Mouse (Mus musculus) liver, postnatal 0 days (tissue): Measurements from ENCODE around the gene Zfp598.

Source experiments
- CTCF ChIP-seq: sonication (generic); IDR thresholded peaks from 2 replicates; pipeline ENCODE4 v1.5.1; 2016; ENCODE audit warnings: antibody characterized with exemption, low read depth
- EP300 ChIP-seq: IDR thresholded peaks from 2 replicates; pipeline ENCODE4 v1.6.1; 2016; ENCODE audit warnings: antibody characterized with exemption, low read depth, mild to moderate bottlenecking

DNA sequence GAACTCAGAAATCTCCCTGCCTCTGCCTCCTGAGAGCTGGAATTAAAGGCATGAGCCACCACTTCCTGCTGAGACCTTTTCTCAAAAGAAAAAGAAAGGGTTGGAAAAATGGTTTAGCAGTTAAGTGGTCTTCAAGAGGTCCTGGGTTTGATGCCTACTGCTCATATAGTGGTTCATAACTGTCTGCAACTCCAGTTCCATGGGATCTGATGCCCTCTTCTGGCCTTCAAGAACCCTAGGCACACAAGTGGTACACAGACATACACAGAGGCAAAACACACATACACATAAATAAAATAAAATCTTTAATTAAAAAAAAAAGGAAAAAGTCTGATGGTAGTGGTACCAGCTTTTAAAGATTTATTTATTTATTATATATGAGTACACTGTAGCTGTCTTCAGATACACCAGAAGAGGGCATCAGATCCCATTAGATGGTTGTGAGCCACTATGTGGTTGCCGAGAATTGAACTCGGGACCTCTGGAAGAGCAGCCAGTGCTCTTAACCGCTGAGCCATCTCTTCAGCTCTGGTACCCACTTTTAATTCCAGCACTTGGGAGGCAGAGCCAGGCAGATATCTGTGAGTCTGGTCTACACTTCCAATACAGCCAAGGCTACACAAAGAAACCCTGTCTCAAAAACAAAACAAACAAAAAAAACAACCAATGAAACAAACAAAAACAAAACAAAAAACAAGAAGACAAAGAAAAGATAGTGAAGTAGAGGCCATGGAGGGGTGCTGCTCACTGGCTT, 56.3 kb downstream of the Zfp598 start:
- TF ChIP-seq CTCF (0 out of 2 replicates have a peak, but pooled peaks have one; percentile 20), EP300 (no peak)
